Mouse (Mus musculus) G1E (cell line): ENCODE data around the gene Ap5s1. TPM values are rescaled to one million over a fixed set of nuclear protein-coding genes. Genes with fewer than 3 reads are reported as not detected.

ENCODE experiments used
- ATAC-seq: 2 replicates; pipeline ENCODE4 v1.8.0; 2016; ENCODE audit warnings: mild to moderate bottlenecking; ENCODE audit not compliant: insufficient number of reproducible peaks, poor library complexity, low FRiP score, severe bottlenecking; ENCODE audit errors: extremely low read depth
- DNase-seq: peaks from one replicate; pipeline ENCODE4 v3.0.0; 2012; ENCODE audit warnings: low spot score
- H3K27me3 ChIP-seq: 2 replicates; pipeline ENCODE4 v1.6.1; 2012; ENCODE audit warnings: mild to moderate bottlenecking, low read length, inconsistent platforms; ENCODE audit not compliant: insufficient read depth
- H3K36me3 ChIP-seq: replicated peaks from 2 replicates; pipeline ENCODE3; 2012; ENCODE audit warnings: mild to moderate bottlenecking, inconsistent platforms
- H3K4me1 ChIP-seq: 2 replicates; pipeline ENCODE4 v1.6.1; 2012; ENCODE audit warnings: low read depth, low read length, inconsistent platforms, mixed read lengths; ENCODE audit not compliant: insufficient read depth
- H3K4me3 ChIP-seq: 2 replicates; pipeline ENCODE4 v1.5.1; 2012; ENCODE audit warnings: low read depth, mild to moderate bottlenecking, inconsistent platforms, low read length, moderate library complexity, mixed read lengths
- H3K9me3 ChIP-seq: replicated peaks from 2 replicates; pipeline ENCODE4 v1.6.1; 2012; ENCODE audit warnings: inconsistent platforms
- CTCF ChIP-seq: IDR thresholded peaks from 2 replicates; pipeline ENCODE4 v1.5.1; 2012; ENCODE audit warnings: low read depth, low read length, inconsistent platforms, mixed read lengths
- GATA1 ChIP-seq: IDR thresholded peaks from 2 replicates; pipeline ENCODE4 v1.6.1; 2012; ENCODE audit warnings: borderline replicate concordance, low read length, inconsistent platforms, mixed read lengths
- GATA2 ChIP-seq: IDR thresholded peaks from 2 replicates; pipeline ENCODE4 v1.6.1; 2012; ENCODE audit warnings: low read depth, low read length, inconsistent platforms, borderline replicate concordance
- POLR2AphosphoS5 ChIP-seq: IDR thresholded peaks from 2 replicates; pipeline ENCODE4 v1.6.1; 2012; ENCODE audit warnings: low read depth, low read length, inconsistent platforms; ENCODE audit not compliant: insufficient replicate concordance
- TAL1 ChIP-seq: conservative IDR thresholded peaks from 2 replicates; pipeline ENCODE4 v1.6.1; 2012; ENCODE audit warnings: low read depth, low read length, inconsistent platforms, mixed read lengths
- polyA plus RNA-seq: library from polyadenylated mRNA; stranded (reverse); fragments of >175 nt; gene quantifications from 2 replicates; pipeline ENCODE4 v1.2.3, GENCODE M21; 2012
- total RNA-seq, 2 experiments: library from RNA; stranded (forward) in 1 of 2; stranded (reverse) in 1 of 2; fragments of 200-1000 nt in 1 of 2; fragments of >200 nt in 1 of 2; fragmentation: Nextera tagmentation in 1 of 2; gene quantifications; 2 replicates each; pipeline ENCODE4 v1.2.3; 2014 to 2017

Gene Ap5s1
- total and polyA plus RNA-seq, 3 experiments, result 5.1 to 31.3 (median 8.4) TPM

- peaks cover 53% of the 10 kb centered on the region for H3K4me1 ChIP-seq
Measured at GRCm38 (mm10) chr2:131234970-131235635, 28.2 kb downstream of the Ap5s1 start.

DNA sequence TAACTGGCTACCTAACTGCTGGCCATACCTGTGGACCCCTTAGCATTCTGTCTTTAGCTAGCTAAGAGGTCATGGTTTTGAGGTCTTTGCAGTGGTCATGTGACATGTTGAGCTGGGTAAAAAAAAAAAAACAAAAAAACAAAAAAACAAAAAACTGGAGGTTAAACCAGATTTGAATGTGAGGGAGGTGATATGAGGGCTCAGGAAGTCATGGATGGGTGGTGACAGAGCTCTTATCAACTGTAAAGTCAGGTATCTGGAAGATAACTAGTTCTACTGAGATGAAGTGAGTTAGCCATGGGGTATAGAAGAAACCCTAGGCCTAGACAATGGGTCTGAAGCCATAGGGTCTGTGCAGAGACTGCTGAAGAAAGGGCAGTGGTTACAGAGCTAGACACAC, 35.3 kb downstream of the Ap5s1 start:
- no peaks in the 10 kb centered on the region for H3K27me3 ChIP-seq
- ATAC-seq (no peak), DNase-seq (no peak)
- no peak for TF ChIP-seq CTCF
- no peak for TF ChIP-seq GATA1
- TF ChIP-seq POLR2AphosphoS5, result no peak
- no peak for TF ChIP-seq GATA2
- TF ChIP-seq TAL1, result no peak
- no peaks in the 10 kb centered on the region for H3K9me3 ChIP-seq
- H3K4me3 ChIP-seq, result no peak overlapping the region
- peaks cover 90% of the 10 kb centered on the region for H3K36me3 ChIP-seq
- H3K4me1 ChIP-seq, result peaks cover 13% of the 10 kb centered on the region

More at GRCm38 (mm10) chr2:131234970-131235635, 28.2 kb downstream of the Ap5s1 start:
- TF ChIP-seq GATA1 (no peak), GATA2 (peak; percentile 49; the same call in 1 of the 2 replicates)
- no peaks in the 10 kb centered on the region for H3K9me3 ChIP-seq
- H3K36me3 ChIP-seq, result peaks cover 44% of the 10 kb centered on the region
- H3K4me3 ChIP-seq, result peak overlapping the region; percentile 78; the same call in 1 of the 2 replicates
- DNase-seq (peak; percentile 19), ATAC-seq (no peak)
- H3K27me3 ChIP-seq, result no peaks in the 10 kb centered on the region

- Histone ChIP-seq H3K9me3 (no peaks in the 10 kb centered on the region), H3K36me3 (peaks cover 90% of the 10 kb centered on the region), H3K4me3 (no peak overlapping the region), H3K27me3 (no peaks in the 10 kb centered on the region), H3K4me1 (peaks cover 13% of the 10 kb centered on the region)
- ATAC-seq (no peak), DNase-seq (no peak)
- no peak for TF ChIP-seq GATA1
- TF ChIP-seq GATA2, result no peak
- no peak for TF ChIP-seq TAL1
- TF ChIP-seq CTCF, result no peak
- TF ChIP-seq POLR2AphosphoS5, result no peak
Measured at GRCm38 (mm10) chr2:131242929-131243328, 36.1 kb downstream of the Ap5s1 start.

DNA sequence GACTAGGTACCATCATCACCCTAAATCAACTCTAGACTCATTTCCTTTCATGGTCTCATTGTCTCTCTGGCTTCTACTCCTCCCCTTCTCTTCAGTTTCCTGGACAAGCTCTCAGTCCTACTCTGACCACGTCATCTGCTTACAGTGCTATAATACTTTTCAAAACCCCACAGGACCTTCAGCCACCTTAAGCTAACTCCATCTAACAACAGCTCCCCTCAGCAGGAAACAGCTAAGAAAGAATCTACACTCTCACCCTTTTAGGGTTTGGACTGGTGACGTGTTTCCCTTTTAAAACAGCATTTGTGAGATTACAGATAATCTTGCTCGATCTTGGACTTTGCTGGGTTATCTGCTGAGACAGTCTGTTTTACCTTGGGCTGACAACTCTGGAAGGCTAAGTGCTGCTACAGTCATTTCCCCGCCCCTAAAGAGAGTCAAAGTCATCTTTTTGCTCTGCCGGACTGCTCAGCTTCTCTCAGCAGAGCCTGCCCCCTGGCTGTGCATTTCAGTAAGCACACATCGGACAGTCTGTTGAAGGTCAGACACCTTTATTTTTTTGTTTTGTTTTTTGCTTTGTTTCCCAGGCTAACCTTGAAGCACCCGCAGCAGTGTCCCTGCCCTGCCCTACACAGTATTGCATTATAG, 46.9 kb downstream of the Ap5s1 start:
- peak; percentile 56 for DNase-seq
- H3K36me3 ChIP-seq, result peaks cover under 1% of the 10 kb centered on the region
- no peak overlapping the region; the same call in 1 of the 2 replicates for H3K4me3 ChIP-seq
- ATAC-seq, result peak; percentile 92
- H3K4me1 ChIP-seq, result peaks cover 31% of the 10 kb centered on the region
- no peaks in the 10 kb centered on the region for H3K27me3 ChIP-seq
- H3K9me3 ChIP-seq, result no peaks in the 10 kb centered on the region
- TF ChIP-seq POLR2AphosphoS5 (no peak), CTCF (peak; percentile 29; the same call in 1 of the 2 replicates)

DNA sequence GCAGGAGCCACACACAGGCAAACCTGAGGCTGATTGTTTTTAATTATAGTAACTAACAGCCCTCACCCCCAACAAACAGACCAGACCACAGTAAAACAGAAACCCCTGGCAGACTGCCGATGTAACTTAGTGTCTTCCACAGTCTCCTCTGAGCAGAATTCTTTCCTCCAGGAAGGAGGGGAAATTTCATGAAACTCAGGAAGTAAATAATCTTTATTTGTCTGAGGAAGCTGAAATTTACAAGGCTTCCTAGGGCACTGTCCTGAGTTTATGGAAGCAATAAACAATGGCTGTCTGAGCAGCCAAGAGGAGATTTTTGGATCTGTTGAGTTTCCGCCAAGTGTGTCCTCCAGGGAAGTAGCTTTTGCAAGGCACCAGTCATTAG, 47.4 kb downstream of the Ap5s1 start:
- no peaks in the 10 kb centered on the region for H3K27me3 ChIP-seq
- no peaks in the 10 kb centered on the region for H3K9me3 ChIP-seq
- TF ChIP-seq CTCF (no peak), GATA1 (no peak), POLR2AphosphoS5 (no peak)
- no peaks in the 10 kb centered on the region for H3K36me3 ChIP-seq
- no peak overlapping the region for H3K4me3 ChIP-seq
- DNase-seq (no peak), ATAC-seq (no peak)
- H3K4me1 ChIP-seq, result peaks cover 31% of the 10 kb centered on the region

DNA sequence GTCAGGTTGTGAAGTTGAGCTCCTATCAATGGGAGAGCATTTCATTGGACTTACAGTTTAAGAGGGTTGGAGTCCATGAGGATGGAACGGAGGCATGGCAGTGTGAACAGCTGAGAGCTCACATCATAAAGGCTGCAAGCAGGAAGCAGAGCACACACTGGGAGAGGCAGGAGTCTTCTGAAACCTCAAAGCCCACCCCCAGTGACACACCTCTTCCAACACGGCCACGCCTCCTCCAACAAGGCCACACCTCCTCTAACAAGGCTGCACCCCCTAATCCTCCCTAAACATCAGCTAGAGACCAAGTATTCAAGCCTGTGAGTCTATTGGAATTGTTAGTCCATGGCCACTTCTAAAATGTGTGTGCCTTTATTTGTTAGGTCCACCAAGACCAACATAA, 48.9 kb downstream of the Ap5s1 start:
- TF ChIP-seq CTCF (no peak), GATA1 (no peak), GATA2 (no peak), POLR2AphosphoS5 (no peak), TAL1 (no peak)
- ATAC-seq, result no peak
- no peak for DNase-seq
- Histone ChIP-seq H3K4me1 (peaks cover 36% of the 10 kb centered on the region), H3K4me3 (no peak overlapping the region), H3K27me3 (no peaks in the 10 kb centered on the region), H3K36me3 (no peaks in the 10 kb centered on the region), H3K9me3 (no peaks in the 10 kb centered on the region)
